8 mouse cellular contexts compared by ENCODE assay signal in genomic region chr5:108629634-108630483, GRCm38 (mm10). TPM values are rescaled to one million over a fixed set of nuclear protein-coding genes. Genes with fewer than 3 reads are reported as not detected.
DNase-seq lines count a peak whose midpoint lies in the region; ATAC-seq and TF ChIP-seq lines count a peak whose summit lies in the region.

TSS of gene Gak (minus strand) at chr5:108629755.
TSS of gene Tmem175 (plus strand) at chr5:108629770.

- no peaks in the 10 kb centered on the region for H3K27me3 ChIP-seq in Patski
- H3K27me3 ChIP-seq in hindbrain, embryonic 13.5 days: no peaks in the 10 kb centered on the region

- in situ Hi-C loops in Patski (cut with MboI; ENCODE audit: low pct_unique_long_range_greater_than_20kb): no loop called here

- no peaks in the 10 kb centered on the region for H3K36me3 ChIP-seq in hindbrain, embryonic 13.5 days

- peak; percentile 59 for DNase-seq in Patski (ENCODE audit: low read depth, low spot score)
- DNase-seq in cerebellum, postnatal 14 days: peak; percentile 93 to 95
- peak; percentile 82 to 91 for DNase-seq in frontal cortex, postnatal 14 days (ENCODE audit: low spot score in 2 of 2)
- peak; percentile 82 to 86 for DNase-seq in layer of hippocampus, postnatal 25 days (ENCODE audit: extremely low spot score in 1 of 2, low spot score in 1 of 2)
- peak; percentile 95 for DNase-seq in lung, postnatal 25 days (ENCODE audit: low spot score)
- DNase-seq in retina, embryonic 14.5 days (ENCODE audit: low spot score): peak; percentile 94
- DNase-seq in thymus, postnatal 4 days: peak; percentile 95

- peak within 1 kb of the TSS; percentile 94 for H3K27ac ChIP-seq in hindbrain, embryonic 13.5 days

- H3K4me3 ChIP-seq in hindbrain, embryonic 13.5 days: peak within 1 kb of the TSS; percentile 84

- H3K4me2 ChIP-seq in hindbrain, embryonic 13.5 days: peak within 1 kb of the TSS; percentile 94

- H3K4me1 ChIP-seq in hindbrain, embryonic 13.5 days (replicated peaks): peaks cover 29% of the 10 kb centered on the region

- POLR2A ChIA-PET in Patski (lab: Charles Lee): interaction anchor here (0.8 to 1.2 kb wide), 3 partner anchors 12 to 40 kb away, joined by 3 to 9 read pairs (median 3); partner anchors contain the start of gene Dgkq

- H3K9ac ChIP-seq in hindbrain, embryonic 13.5 days: peak within 1 kb of the TSS; percentile 95

- CTCF ChIA-PET in Patski (lab: Charles Lee): interaction anchor here (1.0 to 1.6 kb wide), 4 partner anchors 8 to 42 kb away, joined by 3 to 5 read pairs (median 3); no protein-coding TSS in a partner anchor

- no peak for TF ChIP-seq CTCF in Patski (IDR thresholded peaks at IDR 0.05)

- ATAC-seq in Patski: peak; percentile 94
- ATAC-seq in hindbrain, embryonic 13.5 days (ENCODE audit: low FRiP score): peak; percentile 97

- under 1% methylated on average over 58 of the region's 58 CpGs for WGBS in hindbrain, embryonic 13.5 days

- no peaks in the 10 kb centered on the region for H3K9me3 ChIP-seq in hindbrain, embryonic 13.5 days

RNA-seq across cellular contexts. Expression of gene Gak, which starts in this region (rescaled TPM):
- polyA plus RNA-seq in Patski (2021): 133 TPM
- 48.8 and 49.1 TPM in 2 replicates for polyA plus RNA-seq in hindbrain, embryonic 13.5 days (2015; fragmentation: Nextera tagmentation; extraction: Ambion mirVana)
- 100 to 1,000 TPM in 1 of 2 experiments, 10 to 100 TPM in 1; 95.7 to 103 TPM for total RNA-seq in layer of hippocampus, postnatal 25 days (2021)

RNA-seq across cellular contexts. Expression of gene Tmem175, which starts in this region (rescaled TPM):
- 37.2 TPM for polyA plus RNA-seq in Patski (2021)
- polyA plus RNA-seq in hindbrain, embryonic 13.5 days (2015; fragmentation: Nextera tagmentation; extraction: Ambion mirVana): 23.9 and 26.4 TPM in 2 replicates
- total RNA-seq in layer of hippocampus, postnatal 25 days (2021): 10 to 100 TPM; 39.6 to 47.4 TPM

Comparison
In these comparisons a context has a peak if more than half of its experiments do, and no peak if none do; other contexts are left out.
1. Peak in every context shown above with its lines: DNase-seq, ATAC-seq, H3K4me3 ChIP-seq and H3K27ac ChIP-seq.